Mouse (Mus musculus) olfactory bulb, adult 2 months (tissue): ENCODE results near the gene Cfap58.

Experiments used
- CTCF ChIP-seq: fragments of 200-500 bp; IDR thresholded peaks from 2 replicates; pipeline ENCODE4 v1.5.1; 2012; ENCODE audit warnings: low read depth, mild to moderate bottlenecking, low read length, moderate library complexity; ENCODE audit not compliant: insufficient read depth
- POLR2A ChIP-seq: fragments of 200-500 bp; IDR thresholded peaks from 2 replicates; pipeline ENCODE4 v1.6.1; 2012; ENCODE audit warnings: mild to moderate bottlenecking, low read depth, low read length, moderate library complexity; ENCODE audit not compliant: insufficient read depth

DNA sequence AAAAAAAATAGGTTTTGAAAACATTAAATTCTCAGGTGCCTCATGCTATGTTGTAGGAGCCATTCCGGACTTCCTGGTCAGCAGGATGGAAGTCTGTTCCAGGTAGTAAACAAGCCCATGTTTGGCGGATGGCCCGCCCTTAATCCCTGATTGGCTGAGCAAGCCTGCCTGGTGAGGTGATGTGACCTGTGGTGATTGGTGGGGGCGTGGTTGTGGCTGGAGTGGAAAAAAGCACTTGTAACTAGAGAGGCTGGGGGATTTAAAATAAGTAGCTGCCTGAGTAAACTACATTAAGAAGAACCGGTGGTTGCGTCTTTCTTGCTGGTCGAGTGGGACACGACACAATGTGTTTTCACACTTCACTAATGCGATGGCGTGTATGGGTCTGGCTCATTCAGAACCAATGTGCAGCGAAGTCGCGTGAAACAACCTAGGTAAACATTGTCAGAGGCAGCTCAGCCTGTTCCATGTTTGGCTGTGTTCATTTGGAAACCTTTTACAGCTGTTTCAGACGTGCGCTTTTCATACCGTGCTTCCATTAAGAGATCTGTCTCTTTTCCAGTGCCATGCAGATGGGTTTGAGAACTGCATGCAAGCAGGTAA, 2.7 kb upstream of the Cfap58 start:
- no peak for TF ChIP-seq CTCF
- TF ChIP-seq POLR2A, result no peak
